Mouse (Mus musculus) monocyte, adult 5-6 weeks (primary cell): ENCODE data around the gene Colec11. TPM values are rescaled to one million over a fixed set of nuclear protein-coding genes. Genes with fewer than 3 reads are reported as not detected.

ENCODE experiments used
- total RNA-seq: library from RNA; stranded (forward); fragments of 200-1000, 200-491, 200-594 nt; gene quantifications from 3 replicates; pipeline ENCODE4 v1.2.3, GENCODE M21; 2017

The Colec11 gene
- total RNA-seq, 1 experiment from 2014 or later: not detected

Other genes with a start within 250 kb of the Colec11 start
- gene Dcdc2c, start 71.0 kb downstream of the Colec11 start, total RNA-seq: 0.39 TPM in 1 of 3 replicates, not detected in the others
- 1.6 TPM in 1 of 3 replicates, not detected in the others for gene Allc, start 40.9 kb downstream of the Colec11 start, total RNA-seq
- 1,908 to 2,689 TPM (median 2,348 TPM) in 3 replicates for gene Rps7, start 12.6 kb upstream of the Colec11 start, total RNA-seq
- gene Rnaseh1, start 26.2 kb upstream of the Colec11 start, total RNA-seq: 11.4 to 33.2 TPM (median 23.3 TPM) in 3 replicates
- gene Adi1, start 51.9 kb upstream of the Colec11 start, total RNA-seq: 2.1 to 9.3 TPM (median 4.4 TPM) in 3 replicates
- gene Trappc12, start 127.1 kb upstream of the Colec11 start, total RNA-seq: 31.9 to 49.2 TPM (median 37.4 TPM) in 3 replicates
- gene Eipr1, start 128.4 kb upstream of the Colec11 start, total RNA-seq: 16.4 to 40.7 TPM (median 25.3 TPM) in 3 replicates